Mouse (Mus musculus) thymus, adult 2 months (tissue): Measurements from ENCODE around the gene Sec14l4.

Experiments
- CTCF ChIP-seq: fragments of 200-500 bp; IDR thresholded peaks from 2 replicates; pipeline ENCODE4 v1.5.1; 2012; ENCODE audit warnings: mild to moderate bottlenecking, control low read depth, low read length, moderate library complexity, borderline replicate concordance; ENCODE audit not compliant: control insufficient read depth, poor library complexity, insufficient read depth; ENCODE audit errors: extremely low read depth
- POLR2A ChIP-seq: fragments of 200-500 bp; IDR thresholded peaks from 2 replicates; pipeline ENCODE4 v1.6.1; 2012; ENCODE audit warnings: mild to moderate bottlenecking, low read length, control low read depth, moderate library complexity; ENCODE audit not compliant: control insufficient read depth, poor library complexity, insufficient read depth; ENCODE audit errors: extremely low read depth

DNA sequence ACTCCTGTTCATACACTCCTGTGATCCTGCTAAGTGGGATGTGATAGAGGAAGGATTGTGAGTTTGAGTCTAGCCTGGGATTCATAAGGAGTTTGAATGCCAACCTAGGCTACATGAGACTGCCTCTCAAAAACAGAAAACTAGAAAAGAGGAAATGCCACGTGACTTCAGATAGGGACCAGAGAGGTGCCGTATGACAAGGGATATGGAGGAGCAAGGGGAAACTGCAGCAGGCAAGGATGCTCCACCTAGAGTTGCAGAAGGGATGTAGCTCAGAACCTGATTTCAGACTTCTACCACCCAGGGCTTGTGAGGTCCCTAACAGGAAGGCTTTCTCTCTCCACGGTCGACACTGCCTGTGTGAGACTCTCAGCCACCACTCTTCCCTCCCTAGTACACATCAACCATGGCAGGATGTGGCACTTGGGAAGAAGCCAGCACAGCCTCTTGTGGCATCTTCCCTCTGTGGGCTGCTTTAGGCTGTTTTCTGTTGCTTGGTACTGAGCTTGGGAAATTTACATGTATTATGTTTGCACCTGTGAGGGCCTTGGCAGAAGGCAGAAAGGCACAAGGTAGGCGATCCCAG lies 25.9 kb upstream of the Sec14l4 start:
- TF ChIP-seq CTCF (no peak), POLR2A (no peak)
